Mouse (Mus musculus) frontal cortex, adult 2 months (tissue): ENCODE data around the gene Tmem251. TPM values are rescaled to one million over a fixed set of nuclear protein-coding genes. Genes with fewer than 3 reads are reported as not detected.

ENCODE experiments used
- DNase-seq, 2 experiments: peaks; one replicate each; pipeline ENCODE4 v3.0.0; 2022; ENCODE audit warnings: low spot score in 1 of 2; ENCODE audit errors: extremely low spot score in 1 of 2
- polyA plus RNA-seq: library from polyadenylated mRNA; depleted of rRNA; stranded (reverse); fragments of >200 nt; gene quantifications from 2 replicates; pipeline ENCODE4 v1.2.3, GENCODE M21; 2012

Gene Tmem251
- polyA plus RNA-seq, 1 experiment, result 3.9 TPM

DNA sequence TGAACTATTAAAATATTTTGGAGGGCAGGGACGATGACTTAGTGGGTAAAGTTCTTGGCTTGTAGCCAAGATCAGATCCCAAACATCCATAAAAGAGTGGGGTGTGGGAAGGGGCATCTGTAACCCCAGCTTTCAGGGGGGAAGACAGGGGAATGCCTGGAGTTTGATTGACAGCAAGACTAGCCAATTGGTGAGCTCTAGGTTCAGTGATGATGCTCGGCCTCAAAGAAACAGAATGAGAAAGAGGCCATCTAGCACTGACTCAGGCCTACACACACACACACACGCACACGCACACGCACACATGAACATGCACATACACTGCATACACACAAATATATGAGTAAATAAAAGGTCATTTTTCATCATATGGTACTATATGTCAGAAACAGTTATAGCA lies 33.7 kb upstream of the Tmem251 start:
- DNase-seq, result no peak

DNA sequence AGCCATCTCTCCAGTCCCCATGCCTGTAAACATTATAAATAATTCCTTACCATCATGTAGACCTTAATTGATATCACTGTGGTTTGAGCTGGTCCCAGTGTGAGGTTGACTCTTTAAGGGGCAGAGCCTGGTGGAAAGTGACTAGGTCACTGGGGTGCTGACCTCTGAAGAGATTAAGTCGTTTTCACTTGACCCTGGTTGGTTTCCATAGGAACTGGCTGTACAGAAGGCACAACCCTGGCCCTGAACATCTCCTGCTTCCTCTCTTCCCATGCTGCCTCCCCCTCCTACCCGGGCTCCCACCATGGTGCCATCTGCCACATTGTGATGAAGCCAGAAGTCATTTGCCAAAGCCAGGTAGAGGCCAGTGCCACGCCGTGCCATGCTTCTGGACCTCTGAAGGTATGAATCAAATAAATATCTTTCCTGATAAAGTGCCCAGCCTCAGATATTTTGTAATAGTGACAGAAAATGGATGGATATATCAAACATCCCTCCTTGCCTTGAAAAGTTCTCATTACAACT lies 32.6 kb upstream of the Tmem251 start:
- DNase-seq, result no peak

DNA sequence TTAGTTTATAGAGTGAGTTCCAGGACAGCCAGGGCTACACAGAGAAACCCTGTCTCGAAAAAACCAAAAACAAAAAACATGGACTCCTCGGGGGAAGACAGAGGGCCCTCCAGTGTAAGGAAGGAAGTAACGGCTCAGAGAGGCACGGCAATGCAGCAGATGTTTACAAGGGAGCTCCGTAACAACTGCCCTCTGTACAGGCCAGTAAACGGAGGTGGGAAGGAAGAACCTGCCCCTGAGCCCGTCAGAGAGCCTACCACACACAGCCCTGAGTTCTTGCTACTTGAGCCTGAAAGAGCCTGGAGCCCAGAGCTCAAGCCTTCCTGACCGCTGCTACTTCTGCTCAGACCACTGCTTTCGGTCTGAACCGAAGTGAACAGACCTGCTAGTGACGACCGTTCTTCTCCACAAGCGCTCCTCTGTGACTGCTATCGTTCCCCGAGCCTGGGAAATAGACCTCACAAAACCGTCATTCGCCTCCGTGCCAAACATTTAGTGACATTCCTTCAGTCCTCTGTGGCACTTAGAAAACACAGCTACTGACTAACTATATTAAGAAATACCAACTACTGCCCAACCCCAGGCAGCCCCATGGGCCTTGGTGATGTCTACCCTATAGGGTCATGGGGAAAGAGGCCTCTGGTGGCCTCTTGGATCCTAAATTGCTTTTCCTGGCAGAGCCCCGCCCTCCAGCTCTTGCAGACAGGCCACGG lies 30.3 kb upstream of the Tmem251 start:
- DNase-seq, result no peak

DNA sequence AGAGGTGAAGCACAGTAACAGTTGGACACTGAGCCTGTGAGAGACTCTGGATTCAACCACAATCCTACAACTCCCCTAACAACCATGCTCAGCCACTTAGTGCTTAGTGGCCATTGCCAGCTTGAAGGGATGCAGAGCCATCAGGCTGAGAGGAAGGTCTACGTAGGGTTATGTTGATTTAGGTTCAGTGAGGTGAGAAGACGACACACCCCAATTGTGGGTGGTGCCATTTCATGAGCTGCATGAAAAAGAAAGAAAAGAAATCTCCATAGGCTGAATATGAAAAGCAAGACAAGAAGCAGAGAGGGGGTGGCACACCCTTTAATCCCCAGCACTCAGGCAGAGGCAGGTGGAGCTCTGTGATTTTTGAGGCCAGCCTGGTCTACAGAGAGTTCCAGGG lies 29.4 kb upstream of the Tmem251 start:
- no peak for DNase-seq

- no peak for DNase-seq
Measured at GRCm38 (mm10) chr12:102714654-102715395, 28.7 kb upstream of the Tmem251 start.

- peak in 1 of 2 experiments; percentile 70 for DNase-seq
Measured at GRCm38 (mm10) chr12:102719552-102720315, 23.8 kb upstream of the Tmem251 start.

DNA sequence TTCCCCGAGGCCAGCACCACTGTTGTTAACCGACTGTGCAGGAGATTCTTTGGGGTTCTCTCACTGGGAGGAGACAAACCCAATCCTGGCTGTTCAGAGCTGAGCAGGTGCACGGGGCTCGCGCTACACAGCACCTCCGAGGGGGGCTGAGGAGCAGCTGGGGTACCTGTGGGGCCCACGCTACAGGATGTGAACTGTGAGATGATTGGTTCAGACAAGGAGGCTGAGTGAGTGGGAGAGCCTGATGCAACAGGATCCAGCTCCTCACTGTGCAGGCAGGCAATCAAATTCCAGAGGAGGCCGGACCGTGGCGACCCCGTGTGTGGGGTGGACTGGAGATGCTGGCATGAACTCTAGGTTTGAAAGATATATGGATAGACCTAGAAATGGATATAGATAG lies 21.1 kb upstream of the Tmem251 start:
- no peak for DNase-seq

GRCm38 (mm10) chr12:102722966-102723365 lies 20.6 kb upstream of the Tmem251 start:
- no peak for DNase-seq

- DNase-seq, result peak in 1 of 2 experiments; percentile 76
Measured at GRCm38 (mm10) chr12:102723861-102724260, 19.7 kb upstream of the Tmem251 start.

GRCm38 (mm10) chr12:102725146-102725545 lies 18.4 kb upstream of the Tmem251 start:
- DNase-seq, result no peak

DNA sequence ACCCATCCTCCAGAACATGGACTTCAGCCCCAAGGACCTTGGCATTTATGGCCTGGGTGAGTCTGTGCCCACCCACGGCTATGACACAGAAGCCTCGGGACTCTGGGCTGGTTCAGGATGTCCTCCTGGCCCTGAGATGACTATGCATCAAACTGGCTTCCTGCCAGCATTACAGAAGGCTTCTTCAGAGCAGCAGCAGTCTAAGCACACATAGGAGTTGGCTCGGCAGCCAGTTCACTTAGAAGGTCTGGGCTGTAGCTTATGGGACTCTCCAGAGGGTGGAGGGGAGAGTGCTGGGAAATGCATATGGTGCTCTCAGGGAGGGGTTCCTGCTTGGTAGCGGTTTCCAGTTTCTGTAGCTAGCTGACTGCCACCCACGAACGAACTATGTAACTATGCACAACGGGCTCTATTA lies 17.8 kb upstream of the Tmem251 start:
- no peak for DNase-seq

DNA sequence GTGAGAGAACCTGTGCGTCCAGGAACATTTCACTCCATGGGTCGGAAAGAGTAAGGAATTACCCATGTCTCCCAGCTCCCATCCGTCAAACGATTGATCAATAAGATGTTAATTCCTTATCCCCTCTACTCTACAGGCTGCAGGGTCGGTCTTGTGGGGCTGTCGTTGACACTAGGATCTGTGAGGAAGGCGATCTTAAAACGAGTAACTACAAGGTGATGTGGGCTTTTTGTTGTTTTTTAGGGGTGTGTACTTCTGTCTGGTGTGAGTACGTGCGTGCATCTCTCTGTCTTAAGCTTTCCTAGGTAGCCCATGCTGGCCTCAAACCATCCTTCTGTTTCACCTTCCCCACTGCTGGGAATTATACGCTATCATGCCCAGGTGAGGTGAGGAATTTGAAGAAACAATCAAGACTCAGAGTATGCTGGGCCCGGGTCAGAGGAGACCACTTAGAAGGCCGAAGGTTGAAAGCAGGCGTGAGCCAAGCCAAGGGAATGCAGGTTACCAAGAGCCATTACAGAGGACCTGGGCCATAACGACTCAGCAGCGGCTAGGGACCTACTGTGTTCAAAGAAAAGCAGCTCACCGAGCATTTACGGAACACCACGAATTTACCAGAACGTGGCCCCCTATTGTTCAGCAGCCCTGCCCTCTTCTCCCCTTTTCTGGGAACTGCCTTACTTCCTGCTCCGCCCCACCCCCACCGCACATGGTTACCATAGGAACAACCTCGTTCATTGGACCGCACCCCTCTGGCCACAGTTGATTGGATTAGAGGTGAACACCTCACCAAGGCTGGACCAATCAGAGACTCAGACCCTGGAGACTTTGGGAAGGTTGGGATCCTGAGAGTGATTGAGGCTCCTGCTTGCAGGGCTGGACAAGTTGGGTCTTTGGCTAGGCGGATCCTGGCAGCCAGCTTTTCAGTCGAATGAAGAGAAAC lies 13.4 kb upstream of the Tmem251 start:
- peak; percentile 73 to 75 for DNase-seq

DNA sequence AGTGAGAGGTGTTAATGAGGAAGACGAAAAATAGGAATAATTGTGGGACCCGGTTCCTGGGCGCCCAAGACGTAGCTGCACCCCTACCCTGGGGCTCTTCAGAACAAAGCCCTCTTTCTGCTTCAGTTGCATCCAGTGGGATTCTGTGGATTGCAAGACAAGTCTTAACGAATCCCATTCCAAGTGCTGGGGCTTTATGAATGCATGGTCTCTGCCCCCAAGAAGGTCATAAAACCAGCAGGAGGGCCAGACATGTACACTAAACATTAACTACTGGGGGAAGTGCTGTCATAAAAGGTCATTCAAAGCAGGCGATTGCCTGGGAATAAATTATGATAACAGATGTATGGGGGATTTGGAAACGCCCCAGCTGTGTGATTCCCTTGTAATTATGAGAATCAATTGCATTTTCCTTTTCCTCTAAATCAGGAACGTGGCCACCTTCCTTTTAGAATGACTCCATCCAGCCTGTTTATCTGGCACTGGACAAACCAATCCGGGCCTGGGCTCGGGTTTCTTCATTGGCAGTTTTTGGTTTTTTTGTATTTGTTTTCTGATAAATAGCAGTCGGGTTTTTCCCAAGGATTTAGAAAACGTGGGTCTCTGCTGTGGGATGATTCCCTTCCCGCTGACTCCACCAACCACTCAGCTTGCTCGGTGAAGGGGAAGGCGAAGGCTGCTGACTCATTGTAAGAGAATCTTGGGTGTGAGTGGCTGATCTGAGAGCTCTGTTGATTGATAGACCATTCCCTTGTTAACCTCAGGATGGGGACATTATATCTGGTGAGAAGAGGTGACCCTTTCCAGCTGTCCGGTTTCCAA lies 12.6 kb upstream of the Tmem251 start:
- DNase-seq, result peak in 1 of 2 experiments; percentile 52

GRCm38 (mm10) chr12:102733381-102733780 lies 10.2 kb upstream of the Tmem251 start:
- DNase-seq, result peak in 1 of 2 experiments; percentile 66

DNA sequence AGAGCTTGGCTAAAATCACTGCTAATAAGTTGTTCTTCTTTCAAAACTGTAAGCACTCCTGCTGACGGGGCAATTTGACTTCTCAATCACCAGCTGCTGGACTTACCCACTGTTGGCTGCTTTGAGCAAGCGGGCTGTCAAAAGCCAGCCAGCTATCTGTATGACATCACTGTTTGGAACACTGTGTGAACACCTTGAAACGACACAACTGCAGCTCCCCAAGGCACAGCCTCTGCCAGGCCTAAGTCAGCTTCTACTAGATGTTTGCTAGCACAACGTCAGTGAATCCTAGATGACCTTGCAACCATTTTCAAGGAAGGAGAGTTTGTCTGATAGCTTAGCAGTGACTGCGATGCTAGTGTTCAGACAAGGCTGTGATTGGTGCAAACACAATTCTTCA lies 4.5 kb upstream of the Tmem251 start:
- no peak for DNase-seq

GRCm38 (mm10) chr12:102740285-102740684 lies 3.3 kb upstream of the Tmem251 start:
- no peak for DNase-seq

GRCm38 (mm10) chr12:102742056-102742455 lies 1.5 kb upstream of the Tmem251 start:
- no peak for DNase-seq

- peak in 1 of 2 experiments; percentile 51 for DNase-seq
Measured at GRCm38 (mm10) chr12:102743036-102743588, 450 bp upstream of the Tmem251 start.

DNA sequence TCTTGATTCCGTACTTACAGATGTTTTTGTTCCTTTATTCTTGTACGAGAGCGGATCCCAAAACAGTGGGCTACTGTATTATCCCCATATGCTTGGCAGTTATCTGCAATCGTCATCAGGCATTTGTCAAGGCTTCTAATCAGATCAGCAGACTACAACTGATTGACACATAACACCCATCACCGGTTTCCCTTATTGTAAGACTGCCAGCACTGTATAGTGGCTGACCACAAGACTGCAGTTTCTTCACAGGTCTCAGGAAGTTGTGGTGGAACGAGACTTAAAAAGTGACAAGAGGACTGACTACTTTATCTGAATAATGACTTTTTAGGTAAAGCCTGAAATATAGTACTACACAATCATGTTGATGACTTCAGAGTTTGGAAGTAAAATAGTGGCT lies 1.3 kb downstream of the Tmem251 start:
- no peak for DNase-seq
